ENCODE assay signal across 8 mouse cellular contexts in the genomic region with DNA sequence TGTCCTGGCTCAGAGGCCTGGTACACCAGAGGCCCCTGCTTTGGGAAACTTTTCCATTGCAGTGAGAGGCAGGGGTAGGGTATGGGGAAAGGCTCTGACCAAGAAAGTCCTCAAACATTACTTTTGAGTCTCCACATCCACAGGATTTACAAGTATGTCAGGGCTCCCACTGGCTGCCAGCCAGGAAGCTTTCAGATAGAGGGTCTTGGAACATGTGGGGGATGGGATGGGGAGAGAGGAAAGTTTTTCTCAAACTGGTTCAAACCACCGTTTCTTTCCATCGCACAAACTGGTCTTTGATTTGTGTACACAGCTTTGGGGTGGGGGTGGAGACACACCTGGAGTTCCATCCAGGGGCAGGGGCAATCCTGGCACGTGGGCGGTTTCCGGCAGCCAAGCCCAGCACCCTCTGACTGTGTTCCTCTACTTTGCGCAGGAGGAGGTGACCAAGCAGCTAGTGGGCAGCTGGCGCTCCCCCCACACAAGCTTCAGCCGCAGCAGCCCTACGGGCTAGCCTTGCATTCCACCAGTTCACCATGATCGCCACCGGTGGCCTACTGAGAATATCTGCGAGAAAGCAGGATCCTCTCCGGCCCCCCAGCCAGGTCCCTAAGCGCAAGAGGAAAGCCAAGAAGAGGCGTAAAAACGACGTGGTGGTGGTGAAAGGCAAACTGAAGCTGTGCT. TPM values are rescaled to one million over a fixed set of nuclear protein-coding genes. Genes with fewer than 3 reads are reported as not detected.
A peak's percentile ranks its signal among the peaks of the same experiment; 100 is the strongest.
DNase-seq lines count a peak whose midpoint lies in the region; ATAC-seq lines count a peak whose summit lies in the region.

No protein-coding gene starts in this region.

- intact Hi-C loops in left cerebral cortex, postnatal 4 days (cut with DNase I): loop anchor here (10.0 kb wide), 1 partner anchor 555 kb away; no protein-coding TSS in a partner anchor

- ATAC-seq in cerebellum, adult (ENCODE audit: insufficient number of reproducible peaks, low FRiP score, low TSS enrichment): 0 out of 2 replicates have a peak, but pooled peaks have one; percentile 19
- no peak for ATAC-seq in hindbrain, embryonic 12.5 days (ENCODE audit: low FRiP score)

- DNase-seq in cerebellum, adult 11-12 months: no peak
- DNase-seq in left cerebral cortex, postnatal 4 days: peak; percentile 44
- DNase-seq in left cerebral cortex, adult 11 months (ENCODE audit: low spot score): no peak
- DNase-seq in neural tube, embryonic 10.5 days (ENCODE audit: extremely low spot score, low spot score): peak; percentile 21
- no peak for DNase-seq in cerebellum, adult 9-11 months
- no peak for DNase-seq in adrenal gland, adult 8-10 months

- H3K27ac ChIP-seq in hindbrain, embryonic 12.5 days: no peak overlapping the region

- no peaks in the 10 kb centered on the region for H3K9me3 ChIP-seq in hindbrain, embryonic 12.5 days (replicated peaks)

- H3K27me3 ChIP-seq in hindbrain, embryonic 12.5 days: peaks cover 57% of the 10 kb centered on the region

- H3K36me3 ChIP-seq in hindbrain, embryonic 12.5 days: no peaks in the 10 kb centered on the region

- peak overlapping the region; percentile 53; the same call in 1 of the 2 replicates for H3K4me3 ChIP-seq in hindbrain, embryonic 12.5 days

- peaks cover 24% of the 10 kb centered on the region for H3K4me1 ChIP-seq in hindbrain, embryonic 12.5 days

- H3K4me2 ChIP-seq in hindbrain, embryonic 12.5 days (replicated peaks): peak overlapping the region; percentile 95

- no peak overlapping the region for H3K9ac ChIP-seq in hindbrain, embryonic 12.5 days

- WGBS in hindbrain, embryonic 12.5 days: 16% methylated on average over 17 of the region's 17 CpGs

RNA-seq across cellular contexts. Expression of a gene that starts 13.6 kb away (rescaled TPM):
- total RNA-seq in left cerebral cortex, postnatal 4 days (2021): 10 to 100 TPM; 16.6 to 20.1 TPM
- polyA plus RNA-seq in hindbrain, embryonic 12.5 days (2016; fragmentation: Nextera tagmentation; extraction: Ambion mirVana): 3.5 TPM in 2 replicates
- 1 to 10 TPM in 3 of 4 experiments, under 1 TPM in 1; 0.91 to 3.2 (median 2.1) TPM for total RNA-seq in adrenal gland, adult 8-10 months (2022)

Comparison
In these comparisons a context has a peak if more than half of its experiments do, and no peak if none do; other contexts are left out.
1. DNase-seq: peak in left cerebral cortex, postnatal 4 days (single experiment) and neural tube, embryonic 10.5 days (single experiment); none in cerebellum, adult 11-12 months (single experiment), left cerebral cortex, adult 11 months (single experiment), cerebellum, adult 9-11 months (single experiment) and adrenal gland, adult 8-10 months (single experiment).
2. RNA of a gene that starts 13.6 kb away (total RNA-seq): 16.6 to 20.1 TPM in left cerebral cortex, postnatal 4 days; 0.91 to 3.2 TPM in adrenal gland, adult 8-10 months; every median in the first group is over 4 times any median in the second.